In genomic region chr6:118845829-118846228, GRCm38 (mm10) we compare ENCODE assay signal across 9 mouse cellular contexts.
A peak's percentile ranks its signal among the peaks of the same experiment; 100 is the strongest.
DNase-seq lines count a peak whose midpoint lies in the region; ATAC-seq and TF ChIP-seq lines count a peak whose summit lies in the region.
"Had no signal": no experiment of that assay in that cellular context is flagged by ENCODE, and none has a peak within 500 bp of the region (broad histone marks: within the 10 kb centered on the region; RNA-seq: fewer than 3 reads in every experiment).

No protein-coding gene starts in this region.

- no peak overlapping the region for H3K9ac ChIP-seq in intestine, embryonic 15.5 days
- H3K9ac ChIP-seq in intestine, postnatal 0 days (ENCODE audit: low read depth, low read length): no peak overlapping the region
- no peak overlapping the region for H3K9ac ChIP-seq in intestine, embryonic 16.5 days (ENCODE audit: low read depth, low read length)
- H3K9ac ChIP-seq in midbrain, embryonic 13.5 days (replicated peaks): no peak overlapping the region

- no peaks in the 10 kb centered on the region; the same call in 1 of the 2 replicates for H3K4me1 ChIP-seq in intestine, embryonic 15.5 days (replicated peaks)
- no peaks in the 10 kb centered on the region for H3K4me1 ChIP-seq in intestine, postnatal 0 days (replicated peaks; ENCODE audit: control insufficient read depth, insufficient read depth, low read length)
- no peaks in the 10 kb centered on the region for H3K4me1 ChIP-seq in intestine, embryonic 16.5 days (ENCODE audit: control insufficient read depth, insufficient read depth, low read length)
- H3K4me1 ChIP-seq in midbrain, embryonic 13.5 days (replicated peaks): peaks cover 31% of the 10 kb centered on the region

- no peak overlapping the region for H3K27ac ChIP-seq in intestine, embryonic 15.5 days
- no peak overlapping the region for H3K27ac ChIP-seq in intestine, postnatal 0 days (ENCODE audit: low read depth, low read length)
- H3K27ac ChIP-seq in intestine, embryonic 16.5 days (ENCODE audit: low read length): no peak overlapping the region
- H3K27ac ChIP-seq in midbrain, embryonic 13.5 days: peak overlapping the region; percentile 20; the same call in 1 of the 2 replicates
- H3K27ac ChIP-seq: heart, adult 2 months had no signal

- ATAC-seq in intestine, embryonic 15.5 days: peak; percentile 53
- ATAC-seq in intestine, postnatal 0 days: no peak
- peak; percentile 33; the same call in 1 of the 2 replicates for ATAC-seq in intestine, embryonic 16.5 days
- peak; percentile 62 for ATAC-seq in midbrain, embryonic 13.5 days

- H3K36me3 ChIP-seq in intestine, embryonic 15.5 days: no peaks in the 10 kb centered on the region
- H3K36me3 ChIP-seq in intestine, postnatal 0 days (ENCODE audit: control insufficient read depth, insufficient read depth): no peaks in the 10 kb centered on the region
- no peaks in the 10 kb centered on the region for H3K36me3 ChIP-seq in intestine, embryonic 16.5 days (ENCODE audit: control insufficient read depth, insufficient read depth, low read length)
- H3K36me3 ChIP-seq in midbrain, embryonic 13.5 days: no peaks in the 10 kb centered on the region

- H3K27me3 ChIP-seq in intestine, embryonic 15.5 days (replicated peaks): no peaks in the 10 kb centered on the region
- no peaks in the 10 kb centered on the region for H3K27me3 ChIP-seq in intestine, postnatal 0 days (replicated peaks; ENCODE audit: control insufficient read depth, insufficient read depth, low read length)
- no peaks in the 10 kb centered on the region for H3K27me3 ChIP-seq in intestine, embryonic 16.5 days (replicated peaks; ENCODE audit: control insufficient read depth, insufficient read depth, low read length)
- no peaks in the 10 kb centered on the region for H3K27me3 ChIP-seq in midbrain, embryonic 13.5 days

- 25% methylated on average over 2 of the region's 2 CpGs for WGBS in intestine, embryonic 15.5 days
- 28% methylated on average over 2 of the region's 2 CpGs for WGBS in intestine, postnatal 0 days
- WGBS in intestine, embryonic 16.5 days: 25% methylated on average over 2 of the region's 2 CpGs
- WGBS in midbrain, embryonic 13.5 days: 7% methylated on average over 2 of the region's 2 CpGs

- TF ChIP-seq CTCF in intestine, postnatal 0 days (IDR thresholded peaks at IDR 0.05; ENCODE audit: low read depth): no peak

- no peak overlapping the region for H3K4me3 ChIP-seq in intestine, embryonic 15.5 days (replicated peaks)
- H3K4me3 ChIP-seq in intestine, postnatal 0 days (ENCODE audit: low read depth, low read length): no peak overlapping the region
- no peak overlapping the region for H3K4me3 ChIP-seq in intestine, embryonic 16.5 days (ENCODE audit: low read length)
- H3K4me3 ChIP-seq in midbrain, embryonic 13.5 days (replicated peaks): no peak overlapping the region
- H3K4me3 ChIP-seq: heart, adult 2 months had no signal

- no peak overlapping the region for H3K4me2 ChIP-seq in intestine, embryonic 15.5 days (replicated peaks)
- no peak overlapping the region for H3K4me2 ChIP-seq in intestine, postnatal 0 days (replicated peaks; ENCODE audit: low read depth)
- H3K4me2 ChIP-seq in intestine, embryonic 16.5 days (ENCODE audit: low read depth, low read length): no peak overlapping the region
- no peak overlapping the region for H3K4me2 ChIP-seq in midbrain, embryonic 13.5 days (replicated peaks)

- DNase-seq in ZHBTc4 (ENCODE audit: low read depth, low spot score): peak; percentile 31
- peak; percentile 19 for DNase-seq in embryo, embryonic 11 days
- DNase-seq in thymus, postnatal 36 days: no peak
- no peak for DNase-seq in right cerebral cortex, adult 2 months (ENCODE audit: low spot score in 2 of 2)

- no peaks in the 10 kb centered on the region for H3K9me3 ChIP-seq in intestine, embryonic 15.5 days
- no peaks in the 10 kb centered on the region for H3K9me3 ChIP-seq in intestine, postnatal 0 days (ENCODE audit: control insufficient read depth)
- no peaks in the 10 kb centered on the region for H3K9me3 ChIP-seq in intestine, embryonic 16.5 days (ENCODE audit: control insufficient read depth, low read length)
- no peaks in the 10 kb centered on the region for H3K9me3 ChIP-seq in midbrain, embryonic 13.5 days

Comparison
In these comparisons a context has a peak if more than half of its experiments do, and no peak if none do; other contexts are left out.
1. DNase-seq: peak in ZHBTc4 (single experiment) and embryo, embryonic 11 days (single experiment); none in thymus, postnatal 36 days (0 of 2) and right cerebral cortex, adult 2 months (0 of 2).